Mouse (Mus musculus) lung, adult 2 months (tissue): ENCODE data around the gene Fgf13. TPM values are rescaled to one million over a fixed set of nuclear protein-coding genes. Genes with fewer than 3 reads are reported as not detected.

Experiments used
- DNase-seq: peaks from one replicate; pipeline ENCODE4 v3.0.0; 2022
- H3K4me1 ChIP-seq: fragments of 200-500 bp; 2 replicates; pipeline ENCODE4 v1.6.1; 2011; ENCODE audit warnings: low read length; ENCODE audit not compliant: control insufficient read depth, insufficient read depth
- H3K4me3 ChIP-seq: fragments of 200-500 bp; replicated peaks from 2 replicates; pipeline ENCODE3; 2011; ENCODE audit warnings: low read depth, mild to moderate bottlenecking, control low read depth, low read length; ENCODE audit errors: extremely low read depth
- CTCF ChIP-seq: fragments of 200-500 bp; IDR thresholded peaks from 2 replicates; pipeline ENCODE4 v1.5.1; 2011; ENCODE audit warnings: mild to moderate bottlenecking, low read length, control low read depth; ENCODE audit not compliant: insufficient read depth
- POLR2A ChIP-seq: fragments of 200-500 bp; IDR thresholded peaks from 2 replicates; pipeline ENCODE4 v1.6.1; 2011; ENCODE audit warnings: low read depth, mild to moderate bottlenecking, control low read depth, low read length, borderline replicate concordance; ENCODE audit errors: extremely low read depth
- WGBS: fragments of 180-500 bp; shearing (Covaris S2); methylation state at CpG from one replicate; pipeline ENCODE4 v1.1.7; 2018; 5-methylcytosine and 5-hydroxymethylcytosine counted together
- polyA plus RNA-seq: library from polyadenylated mRNA; depleted of rRNA; stranded (reverse); fragments of >200 nt; gene quantifications from 2 replicates; pipeline ENCODE4 v1.2.3, GENCODE M21; 2012; rRNA removed

Gene Fgf13
- polyA plus RNA-seq, result 0.25 and 0.89 TPM in 2 replicates

DNA sequence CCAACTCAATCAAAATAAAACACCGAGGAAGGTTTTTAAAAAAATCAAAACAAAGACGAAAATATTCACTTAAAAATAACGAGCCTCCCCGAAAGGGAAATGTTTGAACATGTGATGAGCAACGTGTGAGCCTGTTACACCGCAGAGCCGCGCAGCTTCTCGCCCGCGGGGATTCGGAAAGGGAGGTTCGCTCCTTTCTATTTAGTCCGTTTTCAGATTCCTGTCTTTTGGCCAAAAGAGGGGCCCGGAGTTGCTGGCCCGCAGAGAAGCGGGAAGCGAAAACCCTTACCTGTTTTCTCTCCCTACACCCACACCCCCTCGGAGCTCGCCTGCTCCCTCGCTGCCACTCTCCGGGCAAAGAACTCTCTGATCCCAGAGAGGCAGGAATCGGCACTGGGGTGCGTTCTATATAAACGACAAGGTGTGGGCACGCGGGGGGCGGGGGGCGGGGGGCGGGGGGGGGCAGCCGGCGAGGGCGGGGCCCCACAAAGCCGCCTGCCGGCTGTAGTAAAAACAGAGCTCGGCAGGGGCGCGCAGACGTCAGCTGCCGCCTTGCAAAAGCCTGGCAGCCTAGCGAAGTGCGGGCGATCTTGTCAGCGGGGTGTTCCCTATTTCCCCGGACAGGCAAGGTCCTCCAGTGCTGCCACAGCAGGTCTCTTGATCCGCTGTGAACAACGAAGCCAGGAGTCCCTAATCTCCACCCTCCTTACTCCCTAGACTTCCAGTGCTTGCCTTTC is at the start of gene Fgf13:
Gene Fgf13 (minus strand): TSS at position 377 of the 737 bp plus-strand sequence.
- TF ChIP-seq POLR2A (no peak), CTCF (no peak)
- DNase-seq, result no peak
- no peaks in the 10 kb centered on the region for H3K4me1 ChIP-seq
- H3K4me3 ChIP-seq, result peak within 1 kb of the TSS; percentile 47
- WGBS, result 23% methylated on average over 45 of the region's 47 CpGs

DNA sequence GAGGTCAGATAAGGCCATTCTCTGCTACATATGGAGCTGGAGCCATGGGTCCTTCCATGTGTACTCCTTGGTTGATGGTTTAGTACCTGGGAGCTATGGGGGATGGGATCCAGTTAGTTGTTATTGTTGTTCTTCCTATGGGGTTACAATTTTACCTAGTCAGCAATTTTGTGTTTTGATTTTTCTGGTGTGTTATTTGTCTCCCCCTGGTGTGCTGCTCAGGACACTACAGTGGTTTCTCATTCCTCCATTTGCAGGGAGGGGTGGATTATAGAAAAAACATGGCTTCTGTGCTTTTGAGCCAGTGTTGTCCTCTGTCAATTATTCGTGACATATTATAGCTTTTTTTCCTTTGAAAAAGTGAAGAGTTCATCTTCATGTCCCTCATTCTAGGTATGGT is 38.7 kb upstream of the Fgf13 start:
- TF ChIP-seq POLR2A, result no peak
- TF ChIP-seq CTCF, result no peak
- Histone ChIP-seq H3K4me3 (no peak overlapping the region), H3K4me1 (no peaks in the 10 kb centered on the region)
- DNase-seq, result no peak
- WGBS, result 35% methylated on average over 1 of the region's 1 CpGs

DNA sequence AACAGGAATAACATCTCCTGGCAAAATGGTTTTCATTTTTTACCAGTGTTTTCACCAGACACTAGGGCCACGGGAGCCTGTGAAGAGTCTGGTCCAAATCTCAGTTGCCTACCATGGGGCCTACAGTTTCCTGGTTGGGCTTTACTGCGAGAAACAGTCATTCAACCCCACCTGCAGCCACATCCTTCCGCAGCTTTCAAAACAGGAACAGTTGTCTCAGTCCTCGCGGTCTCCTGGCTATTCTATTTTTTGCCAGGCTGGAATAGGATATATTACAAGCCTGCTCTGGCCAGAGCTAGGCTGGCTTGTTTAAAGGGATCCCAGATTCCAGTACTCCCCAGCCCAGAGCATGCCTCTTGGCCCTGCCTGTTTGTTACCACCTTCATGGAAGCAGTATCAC is 21.2 kb upstream of the Fgf13 start:
- Histone ChIP-seq H3K4me1 (no peaks in the 10 kb centered on the region), H3K4me3 (no peak overlapping the region)
- no peak for DNase-seq
- no peak for TF ChIP-seq CTCF
- TF ChIP-seq POLR2A, result no peak
- 42% methylated on average over 5 of the region's 5 CpGs for WGBS

DNA sequence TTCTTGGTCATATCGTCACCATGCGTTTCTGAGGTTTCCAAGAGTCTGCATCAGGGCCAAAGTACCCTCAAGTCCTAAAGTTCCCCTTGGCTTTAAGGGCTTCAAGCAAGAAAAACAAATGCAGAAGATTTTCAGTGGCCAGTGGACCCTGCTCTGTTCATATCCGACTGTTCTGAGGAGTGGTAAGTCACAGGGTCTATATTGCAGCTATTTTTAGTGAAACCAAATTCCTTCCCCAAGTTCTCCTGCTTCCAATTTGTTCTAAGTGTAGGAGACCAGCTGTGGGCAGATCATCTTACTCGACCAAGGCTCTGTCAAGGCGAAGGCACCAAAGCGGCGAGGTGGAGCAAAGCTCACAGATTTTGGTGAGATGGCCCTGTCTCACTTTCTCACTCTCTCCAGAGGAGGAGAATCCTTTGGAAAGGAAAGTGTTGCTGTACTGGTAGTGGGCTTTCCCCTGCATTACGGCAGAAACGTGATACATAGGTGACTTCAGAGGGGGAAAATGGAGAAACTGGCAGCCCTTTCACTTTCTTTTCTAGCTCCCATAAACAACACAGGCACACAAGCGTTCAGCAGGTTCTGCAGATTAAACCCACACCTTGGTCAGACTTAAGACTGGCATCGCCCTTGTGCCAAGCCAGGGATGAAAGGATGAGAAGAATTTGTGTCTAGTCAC is 17.8 kb upstream of the Fgf13 start:
- no peak for TF ChIP-seq CTCF
- whole genome bisulfite sequencing, result 68% methylated on average over 11 of the region's 11 CpGs
- DNase-seq, result no peak
- no peak overlapping the region for H3K4me3 ChIP-seq
- H3K4me1 ChIP-seq, result no peaks in the 10 kb centered on the region

DNA sequence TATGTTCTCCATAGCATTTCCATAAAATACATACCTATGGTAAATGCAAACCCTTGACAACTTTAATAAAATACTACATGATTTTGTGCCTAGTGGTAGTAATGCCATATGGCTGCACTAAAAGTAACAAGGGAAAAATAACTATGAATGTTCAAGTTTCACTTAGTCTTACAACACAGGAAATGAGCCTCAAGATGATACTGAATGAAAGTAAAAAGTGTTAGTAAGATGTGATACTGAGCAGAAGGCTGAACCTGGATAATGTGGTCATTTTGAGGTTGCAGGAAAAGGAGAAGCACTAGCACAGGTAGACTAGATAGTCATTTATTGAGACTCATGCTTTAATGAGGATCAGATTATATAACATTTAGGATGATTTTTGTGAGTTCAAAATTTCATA is 16.2 kb upstream of the Fgf13 start:
- H3K4me1 ChIP-seq, result no peaks in the 10 kb centered on the region
- TF ChIP-seq CTCF, result no peak
- TF ChIP-seq POLR2A, result no peak
- H3K4me3 ChIP-seq, result no peak overlapping the region
- DNase-seq, result no peak

DNA sequence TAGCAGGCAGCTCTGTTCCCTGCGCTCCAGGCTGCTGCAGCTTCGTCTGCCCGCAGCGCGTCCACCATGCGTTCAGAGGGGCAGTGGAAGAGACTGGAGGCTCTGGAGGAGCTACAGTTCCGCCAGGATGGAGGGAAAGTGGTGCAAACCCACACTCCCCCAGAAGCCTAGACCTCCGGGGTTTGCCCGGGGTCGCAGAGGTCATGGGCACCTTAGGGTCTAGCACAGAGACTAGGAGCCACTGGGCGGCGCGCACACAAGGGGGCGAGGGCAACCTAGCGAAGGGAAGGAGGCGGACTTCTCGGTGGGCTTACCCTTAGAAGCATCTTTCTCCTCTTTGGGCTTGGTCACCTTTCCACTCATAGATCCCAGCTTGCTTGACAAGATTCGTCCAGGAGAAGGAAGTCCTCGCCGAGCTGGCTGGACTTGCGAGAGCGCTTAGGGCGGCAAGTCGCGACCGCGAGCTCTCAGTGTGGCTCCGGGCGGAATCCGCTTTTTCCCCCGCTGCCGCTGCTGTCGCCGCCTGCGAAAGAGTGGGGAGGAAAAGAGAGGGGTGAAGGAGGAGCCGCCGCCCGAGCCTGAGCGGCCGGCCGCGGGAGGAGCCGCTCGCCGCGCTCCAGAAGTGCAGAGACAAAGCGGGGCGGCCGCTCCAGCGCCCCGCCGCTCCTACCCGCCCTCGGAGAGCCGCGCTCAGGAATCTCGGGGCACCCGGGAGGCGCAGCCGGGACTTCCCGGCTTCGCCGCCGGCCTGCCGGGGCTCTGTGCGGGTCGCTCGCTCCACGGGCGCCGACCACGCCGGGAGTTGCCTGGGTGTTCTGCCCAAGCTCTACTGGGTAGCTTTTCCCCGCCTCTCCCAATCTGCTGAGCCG is 811 bp downstream of the Fgf13 start:
- H3K4me3 ChIP-seq, result peak overlapping the region; percentile 47
- TF ChIP-seq POLR2A (no peak), CTCF (no peak)
- no peaks in the 10 kb centered on the region for H3K4me1 ChIP-seq
- peak; percentile 6 for DNase-seq
- 25% methylated on average over 75 of the region's 75 CpGs for WGBS

DNA sequence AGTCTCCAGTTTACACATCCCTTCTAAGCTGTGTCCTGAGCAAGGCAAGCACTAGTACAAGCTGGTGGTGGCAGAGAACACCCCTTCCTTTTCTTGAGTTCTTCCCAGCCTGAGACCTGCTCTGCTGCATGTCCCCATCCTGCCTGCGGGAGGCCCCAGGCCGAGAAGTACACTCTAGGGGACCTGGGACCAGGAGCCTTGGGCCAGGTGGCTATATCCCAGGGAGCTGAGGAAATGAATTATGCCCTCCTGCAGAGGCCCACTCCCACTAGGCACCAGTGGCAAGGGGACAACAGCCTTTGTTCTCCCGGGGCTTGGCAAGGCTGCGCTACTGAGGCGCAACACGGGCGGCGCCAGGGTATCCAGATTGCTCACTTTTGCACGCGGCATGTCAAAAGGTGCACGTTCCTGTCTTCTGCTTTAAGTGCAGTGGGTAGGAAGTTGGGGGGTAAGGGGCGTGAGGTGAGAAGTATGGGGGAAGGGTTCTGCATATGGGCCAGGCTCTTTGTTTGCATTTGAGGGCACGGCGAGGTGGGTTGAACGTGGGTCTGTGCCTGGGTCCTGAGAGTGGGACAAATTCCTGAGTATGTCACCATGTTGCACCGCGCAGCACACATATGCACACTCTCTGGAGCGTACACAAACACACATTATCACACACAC is 1.7 kb downstream of the Fgf13 start:
- Histone ChIP-seq H3K4me1 (no peaks in the 10 kb centered on the region), H3K4me3 (no peak overlapping the region)
- WGBS, result 42% methylated on average over 18 of the region's 18 CpGs
- DNase-seq, result no peak
- no peak for TF ChIP-seq POLR2A
- TF ChIP-seq CTCF, result no peak

DNA sequence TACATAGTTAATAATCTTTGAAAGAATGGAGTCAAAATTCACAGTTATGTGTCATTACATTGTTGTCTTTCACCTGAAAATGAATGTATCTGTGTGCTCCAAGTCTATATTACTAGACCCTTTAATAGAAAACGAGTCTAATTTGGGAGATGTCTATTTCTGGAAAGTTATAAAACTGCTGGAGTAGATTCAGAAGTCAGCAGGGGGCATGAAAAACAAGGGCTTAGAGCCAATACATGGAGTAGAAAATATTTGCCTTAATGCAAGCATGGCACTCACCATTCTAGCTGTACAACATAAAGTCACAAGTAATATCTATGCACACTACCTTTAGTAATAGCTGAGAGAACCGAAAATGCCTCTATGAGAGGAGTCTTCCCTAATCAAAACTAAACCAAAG is 19.9 kb downstream of the Fgf13 start:
- TF ChIP-seq POLR2A, result no peak
- TF ChIP-seq CTCF, result no peak
- WGBS, result 55% methylated on average over 2 of the region's 2 CpGs
- DNase-seq, result no peak
- no peak overlapping the region for H3K4me3 ChIP-seq
- H3K4me1 ChIP-seq, result no peaks in the 10 kb centered on the region

DNA sequence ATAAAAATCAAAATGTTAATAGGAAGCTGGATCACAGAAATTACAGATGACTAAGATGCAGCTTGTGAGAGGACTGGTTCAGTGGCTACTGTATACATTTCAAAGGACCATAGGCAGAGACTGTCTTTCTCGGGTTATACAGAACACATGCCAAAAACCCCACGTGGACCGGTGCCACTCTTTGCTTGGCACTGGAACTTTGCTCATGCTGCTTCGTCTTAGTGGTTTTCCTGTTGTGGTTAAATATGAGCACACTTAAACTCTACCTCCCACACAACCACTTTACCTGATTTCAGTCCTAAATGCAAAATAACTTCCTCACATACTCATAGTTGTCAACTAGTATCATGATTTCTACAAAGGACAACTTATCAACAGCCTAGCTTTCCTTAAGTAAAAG is 59.6 kb downstream of the Fgf13 start:
- Histone ChIP-seq H3K4me1 (no peaks in the 10 kb centered on the region), H3K4me3 (no peak overlapping the region)
- TF ChIP-seq CTCF (no peak), POLR2A (no peak)
- no peak for DNase-seq
- 68% methylated on average over 4 of the region's 4 CpGs for WGBS
